Mouse (Mus musculus) natural killer cell, adult 2 months (primary cell): ENCODE results near the gene Sipa1l2.
A peak's percentile ranks its signal among the peaks of the same experiment; 100 is the strongest.

ENCODE experiments used
- DNase-seq, 2 experiments: peaks; one replicate each; pipeline ENCODE4 v3.0.0; 2022; ENCODE audit warnings: low spot score in 2 of 2

The Sipa1l2 gene

DNA sequence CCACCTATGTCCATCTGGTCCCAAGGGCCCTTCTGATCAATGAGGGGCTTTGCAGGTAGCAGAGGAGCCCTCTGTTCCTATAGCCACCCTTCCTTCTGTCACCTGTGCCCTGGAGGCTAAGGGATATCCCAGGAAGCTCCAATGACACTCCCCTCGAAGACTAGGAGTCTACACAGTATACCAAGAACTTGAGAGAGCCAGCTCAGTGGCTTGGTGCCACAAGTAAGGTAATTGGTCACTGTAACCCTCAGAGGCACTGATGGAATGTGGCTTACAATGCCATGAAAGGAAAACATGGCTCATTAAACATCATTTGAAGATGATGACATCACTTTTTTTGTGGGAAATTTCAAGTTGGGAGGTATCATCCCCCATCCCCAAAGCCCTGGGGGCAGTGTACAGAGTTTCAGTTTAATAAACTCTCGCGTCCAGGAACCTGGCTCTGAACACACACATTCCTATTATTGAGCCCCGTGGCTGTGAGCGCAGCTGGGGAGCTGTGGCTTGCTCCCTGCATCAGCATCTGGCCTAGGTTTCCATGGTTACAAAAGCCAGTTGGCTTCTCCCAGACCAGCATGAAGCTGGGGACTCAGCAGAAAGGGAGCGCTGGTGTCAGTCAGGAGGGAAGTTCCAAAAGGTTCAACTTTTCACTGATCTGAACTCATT, 104.3 kb downstream of the Sipa1l2 start:
- DNase-seq = no peak

DNA sequence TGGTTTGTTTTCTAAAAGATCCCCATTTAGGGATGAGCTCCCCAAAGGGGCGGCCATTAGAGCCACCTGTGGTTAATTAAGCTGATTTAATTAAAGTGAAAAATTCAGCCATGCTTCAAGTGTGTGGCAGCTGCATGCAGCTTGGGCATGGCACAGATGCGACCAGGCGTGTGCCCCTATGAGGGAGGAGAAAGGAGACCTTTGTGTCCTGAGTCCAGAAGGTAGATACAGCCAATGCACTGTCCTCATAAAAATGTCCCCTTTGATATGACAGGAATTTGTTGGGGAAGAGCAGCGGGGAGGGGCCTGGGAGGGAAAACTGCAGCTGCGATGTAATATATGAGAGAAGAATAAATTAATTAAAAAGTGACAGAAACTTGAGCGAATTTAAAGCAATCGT, 106.7 kb downstream of the Sipa1l2 start:
- DNase-seq = no peak

DNA sequence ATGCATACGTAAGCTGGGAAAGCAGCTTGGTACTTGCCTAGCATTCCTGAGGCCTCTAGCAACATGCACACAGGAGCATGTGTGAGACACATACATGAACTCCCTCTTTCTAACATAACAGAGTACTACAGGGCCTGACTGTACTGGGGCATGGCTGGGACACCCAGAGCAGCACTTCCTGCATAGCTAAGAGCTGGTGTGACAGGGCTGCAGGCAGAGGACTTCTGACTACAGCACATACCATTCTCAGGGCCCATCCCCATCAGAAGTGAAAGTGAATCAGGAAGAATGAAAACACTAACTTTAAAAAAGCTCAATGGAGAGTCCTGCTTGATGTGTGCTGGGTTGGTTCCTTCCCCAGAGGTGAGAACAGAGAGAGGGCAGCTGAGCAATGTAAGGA, 108.1 kb downstream of the Sipa1l2 start:
- DNase-seq = peak; percentile 38 to 40

DNA sequence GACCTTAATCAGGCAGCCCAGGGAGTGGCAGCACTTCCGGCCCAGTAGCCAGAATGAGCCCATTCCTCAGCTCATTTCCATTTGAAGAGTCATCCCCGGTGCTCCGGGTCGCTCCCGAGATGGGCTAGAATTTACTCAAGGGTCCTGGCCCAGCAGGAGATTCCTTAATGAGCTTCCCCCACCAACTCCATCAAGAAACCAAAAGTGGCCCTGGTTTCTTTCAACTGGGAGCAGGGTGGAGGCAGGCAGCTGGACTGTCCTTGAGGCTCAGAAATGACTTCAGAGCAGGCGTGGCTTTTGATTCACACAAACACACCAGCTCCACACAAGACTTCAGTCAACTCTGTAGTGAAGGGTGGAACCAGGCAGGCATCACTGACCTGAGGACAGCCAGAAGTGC, 109.0 kb downstream of the Sipa1l2 start:
- DNase-seq = no peak

DNA sequence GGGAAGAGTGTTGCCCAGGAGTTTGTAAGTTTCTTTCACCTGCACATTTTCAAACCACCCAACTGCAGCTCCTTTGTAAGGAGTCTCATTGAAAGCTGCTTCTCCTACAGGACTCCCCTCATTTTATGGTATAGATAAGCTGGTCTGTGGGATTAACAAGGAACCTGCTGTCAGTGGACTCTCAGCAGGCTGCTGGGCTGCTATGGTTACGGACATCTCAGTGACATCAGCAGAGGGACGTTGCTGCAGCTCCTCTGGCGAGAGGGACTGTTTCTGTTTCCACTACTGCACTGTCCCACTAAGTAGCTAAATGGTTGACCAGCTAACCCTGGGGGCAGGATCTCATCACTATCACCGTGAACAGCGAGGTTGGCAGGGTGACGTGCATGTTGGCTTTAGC, 120.6 kb downstream of the Sipa1l2 start:
- DNase-seq = no peak

DNA sequence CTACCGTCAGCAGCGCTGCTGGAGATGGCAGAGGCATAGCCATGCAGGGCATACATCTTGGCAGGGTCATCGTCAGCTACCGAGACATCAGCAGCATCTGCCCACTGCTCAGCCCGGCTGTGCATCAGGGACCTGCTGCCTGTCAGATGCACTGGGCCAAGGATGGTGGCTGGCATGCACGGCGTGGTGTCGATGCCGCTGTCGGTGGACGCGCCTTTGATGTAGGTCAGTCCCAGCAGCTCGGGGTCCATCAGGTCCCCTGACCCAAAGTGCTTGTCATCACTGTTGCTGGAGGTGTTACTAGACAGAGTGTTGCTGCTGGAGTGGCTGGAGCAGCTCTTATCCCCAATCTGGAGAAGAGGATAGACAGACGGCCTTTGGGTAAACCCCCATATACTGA, 122.1 kb downstream of the Sipa1l2 start:
- no peak for DNase-seq

DNA sequence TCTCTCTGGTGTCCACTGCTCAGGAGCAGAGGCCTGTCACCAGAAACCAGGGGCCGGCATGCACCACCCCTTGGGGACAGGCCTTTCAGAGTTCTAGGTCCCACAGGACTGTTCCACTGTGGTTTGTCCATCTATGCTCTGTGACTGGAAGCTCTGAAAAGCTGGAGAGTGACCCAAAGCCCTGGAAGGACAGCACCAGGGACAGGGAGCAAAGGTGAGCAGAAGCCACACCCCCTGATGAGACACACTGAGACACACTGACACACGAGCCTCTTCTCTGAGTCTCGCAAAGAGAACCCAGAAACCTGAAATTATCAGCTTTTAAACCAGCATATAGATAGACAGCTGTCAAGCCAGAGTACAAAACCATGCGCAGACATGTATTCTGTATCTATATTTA, 123.4 kb downstream of the Sipa1l2 start:
- no peak for DNase-seq

DNA sequence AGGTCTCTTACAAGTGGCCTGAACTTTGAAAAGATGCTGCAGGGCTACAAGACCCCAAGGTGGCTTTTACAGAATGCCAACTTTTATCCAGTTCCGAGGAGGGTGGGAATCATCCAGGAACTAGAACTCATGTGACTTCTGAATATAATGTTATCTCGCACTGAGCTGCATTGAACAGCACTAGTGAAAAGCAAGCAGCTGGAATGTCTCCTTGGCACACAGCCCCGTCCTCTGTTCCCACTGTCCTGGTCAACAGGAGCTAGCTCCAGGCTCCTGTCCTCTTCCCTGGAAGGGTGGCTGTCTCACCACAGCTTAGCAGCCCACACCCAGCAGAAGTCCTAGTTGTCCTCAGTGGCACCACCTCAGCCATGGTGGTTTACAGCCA, 124.4 kb downstream of the Sipa1l2 start:
- DNase-seq = no peak

DNA sequence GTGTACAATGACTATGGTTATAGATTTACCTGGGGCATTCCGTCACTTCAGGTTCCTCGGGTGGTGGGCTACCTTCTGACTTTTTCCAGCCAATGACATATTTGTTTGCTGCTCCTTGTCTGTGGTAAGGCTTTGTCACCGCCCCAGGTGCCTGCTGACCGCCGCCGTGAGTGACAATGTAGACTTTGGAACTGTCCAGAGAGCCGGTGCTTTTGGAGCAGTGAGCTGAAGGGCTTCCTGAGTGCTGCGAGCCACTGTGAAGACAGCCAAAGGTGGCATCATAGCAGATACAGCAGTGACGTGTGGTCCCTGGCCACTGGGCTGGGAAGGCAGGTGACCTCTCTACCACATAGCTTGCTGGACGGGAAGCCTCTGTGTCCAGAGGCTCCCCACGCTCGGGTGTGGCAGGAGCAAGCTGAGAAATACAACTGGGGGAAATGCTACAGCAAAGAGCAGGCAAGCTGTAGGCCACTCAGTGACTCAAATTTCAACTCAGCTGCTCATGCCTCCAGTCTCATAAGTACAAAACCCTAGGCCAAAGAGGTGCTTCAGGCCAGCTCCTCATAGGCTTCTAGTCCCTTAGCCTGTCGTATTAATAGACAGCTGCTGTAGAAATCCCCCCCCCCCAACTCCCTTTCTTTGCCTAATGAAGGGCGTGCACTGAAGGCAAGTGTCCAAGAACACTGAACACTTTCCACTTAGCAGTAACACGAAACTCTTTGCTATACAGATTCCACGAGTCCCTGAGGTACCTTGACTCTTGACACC, 125.0 kb downstream of the Sipa1l2 start:
- DNase-seq = no peak

DNA sequence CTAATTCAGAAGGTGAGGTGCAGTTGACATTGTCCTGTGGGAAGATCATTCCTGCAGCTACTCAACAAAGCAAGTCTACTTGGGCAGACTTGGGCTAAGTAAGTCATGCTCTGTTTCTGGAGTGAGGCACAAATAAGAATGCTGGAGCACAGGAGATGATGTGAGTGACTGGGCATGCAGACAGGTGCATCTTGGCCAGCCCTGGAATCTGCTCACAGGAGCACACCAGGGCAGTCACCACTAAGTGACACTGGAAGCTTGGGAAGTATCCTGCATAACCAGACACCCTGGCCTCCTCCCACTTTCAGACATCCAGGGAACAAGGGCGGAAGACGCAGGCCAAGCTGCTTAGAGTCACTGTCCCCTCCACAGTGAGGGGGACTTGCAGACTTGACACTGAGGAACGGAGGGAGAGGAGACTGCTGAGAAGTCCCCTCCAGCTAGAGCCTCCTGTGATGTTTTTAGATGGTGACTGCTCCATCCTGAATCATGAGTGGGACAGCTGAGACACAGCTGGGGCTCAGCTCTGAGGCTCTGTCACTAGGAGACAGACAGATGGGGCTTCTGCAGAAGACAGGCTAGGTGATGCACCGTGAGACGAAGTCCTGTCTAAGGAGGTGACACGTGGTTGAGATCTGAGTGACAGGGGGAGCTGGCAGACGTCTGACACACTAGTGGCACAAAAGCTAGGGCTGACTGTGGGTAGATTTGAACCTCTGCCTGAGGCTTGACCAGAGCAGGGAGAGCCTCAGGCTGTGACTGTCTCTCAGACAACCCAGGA, 134.1 kb downstream of the Sipa1l2 start:
- DNase-seq = no peak

DNA sequence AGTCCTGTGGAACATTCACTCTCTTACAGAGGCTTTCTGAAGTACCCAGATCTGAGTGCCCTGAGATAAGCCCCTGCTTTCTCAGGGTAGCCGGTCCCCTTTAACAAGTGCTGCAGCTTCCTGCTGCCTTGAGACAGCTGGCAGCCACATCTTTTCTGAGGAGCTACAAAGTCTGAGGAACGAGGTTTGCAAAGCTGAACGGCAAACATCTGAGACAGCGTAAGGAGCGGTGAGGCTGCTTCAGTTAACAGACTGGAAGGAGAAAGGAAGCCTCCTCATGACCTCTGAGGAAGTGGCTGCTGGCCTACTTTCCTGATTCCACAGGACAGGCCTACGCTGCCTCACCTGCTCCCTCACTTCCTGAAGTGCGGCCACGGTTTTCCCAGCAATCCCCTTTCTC, 135.5 kb downstream of the Sipa1l2 start:
- DNase-seq = no peak

DNA sequence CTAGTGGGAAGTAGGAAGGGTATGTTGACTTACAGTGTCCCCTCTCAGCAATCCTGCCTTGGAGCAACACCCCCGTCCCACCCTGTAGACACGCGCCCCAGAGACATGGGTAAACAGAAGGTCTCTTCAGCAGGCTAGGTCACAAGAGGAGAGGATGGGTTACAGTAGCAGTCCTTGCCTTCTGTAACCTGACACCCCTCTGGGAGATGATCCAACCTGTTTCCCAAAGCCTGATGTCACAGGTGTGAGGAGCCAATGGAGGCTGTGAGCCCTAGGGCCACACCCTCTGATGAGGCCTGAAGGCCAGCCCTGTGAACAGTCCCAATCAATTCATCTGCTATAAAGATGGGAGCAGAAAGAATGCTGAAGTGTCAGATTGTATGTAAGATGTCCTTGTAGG, 138.3 kb downstream of the Sipa1l2 start:
- DNase-seq = no peak

DNA sequence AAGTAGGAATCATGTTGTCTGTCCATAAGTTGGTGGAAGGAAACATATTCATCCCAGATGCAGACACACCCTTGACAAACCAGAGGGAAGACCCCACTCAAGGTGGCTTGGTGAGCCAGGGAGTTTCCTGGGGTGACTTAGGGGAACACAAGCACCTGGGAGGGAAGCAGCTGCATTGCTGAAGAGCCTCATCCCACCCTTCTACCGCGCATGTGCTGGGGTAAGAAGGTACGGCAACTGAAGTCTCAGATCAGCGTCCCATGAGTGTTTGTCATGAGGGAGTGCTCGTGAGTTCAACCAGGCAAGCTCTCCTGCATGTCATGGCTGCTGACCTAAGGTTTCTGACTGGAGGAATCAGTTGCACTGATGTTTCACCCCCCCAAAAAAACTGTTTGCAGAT, 138.8 kb downstream of the Sipa1l2 start:
- no peak for DNase-seq

DNA sequence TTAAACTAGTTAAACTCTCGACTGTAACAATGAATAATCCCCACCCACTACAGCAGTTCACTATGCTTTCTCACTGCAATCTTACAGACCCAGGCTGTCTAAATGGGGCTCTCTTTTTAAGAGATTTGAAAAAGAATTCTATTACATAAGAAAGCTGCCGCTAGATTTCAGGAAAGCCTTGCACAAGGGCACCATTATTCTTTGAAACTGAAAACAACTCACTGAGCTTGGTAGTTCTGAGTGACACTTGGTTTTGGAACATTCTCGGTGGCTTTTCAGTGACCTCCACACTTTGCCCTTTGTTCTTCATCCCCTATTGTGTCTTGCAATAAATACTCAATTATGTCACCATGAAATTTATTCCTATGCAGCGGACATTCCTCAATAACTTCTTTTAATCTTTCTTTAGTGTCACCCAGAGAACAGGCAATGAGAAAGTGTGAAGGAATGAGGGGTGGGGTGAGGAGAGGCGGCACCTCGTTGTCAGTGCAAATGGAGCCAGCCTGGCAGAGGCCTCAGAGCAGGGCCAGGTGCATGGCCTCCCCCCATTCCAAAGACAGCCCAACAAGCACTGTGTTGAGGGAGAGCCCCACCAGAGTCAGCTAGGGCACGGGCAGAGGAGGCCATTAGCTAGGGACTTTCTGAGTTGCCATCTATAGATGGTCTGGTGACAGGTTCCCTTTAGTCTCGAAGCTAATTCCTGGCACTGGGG, 140.5 kb downstream of the Sipa1l2 start:
- no peak for DNase-seq

DNA sequence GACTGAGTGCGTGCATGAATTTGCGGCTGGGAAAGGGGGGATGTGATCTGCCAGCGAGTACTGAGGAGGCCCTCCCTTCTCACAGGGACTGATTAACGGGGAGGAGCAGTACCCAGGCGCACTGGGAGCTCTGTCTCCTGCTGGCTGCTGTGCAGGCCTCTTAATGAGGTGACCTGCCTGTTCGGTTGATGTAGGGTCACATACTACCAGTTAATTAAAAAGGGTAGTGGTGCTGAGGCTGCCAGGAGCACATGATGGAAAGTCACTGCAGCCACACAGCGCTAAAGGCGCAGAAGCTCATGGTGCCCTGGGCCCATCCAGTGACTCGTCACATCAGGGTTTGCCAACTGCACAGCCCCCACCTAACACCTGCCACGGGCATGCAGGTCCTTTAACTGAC, 145.7 kb downstream of the Sipa1l2 start:
- DNase-seq = no peak

DNA sequence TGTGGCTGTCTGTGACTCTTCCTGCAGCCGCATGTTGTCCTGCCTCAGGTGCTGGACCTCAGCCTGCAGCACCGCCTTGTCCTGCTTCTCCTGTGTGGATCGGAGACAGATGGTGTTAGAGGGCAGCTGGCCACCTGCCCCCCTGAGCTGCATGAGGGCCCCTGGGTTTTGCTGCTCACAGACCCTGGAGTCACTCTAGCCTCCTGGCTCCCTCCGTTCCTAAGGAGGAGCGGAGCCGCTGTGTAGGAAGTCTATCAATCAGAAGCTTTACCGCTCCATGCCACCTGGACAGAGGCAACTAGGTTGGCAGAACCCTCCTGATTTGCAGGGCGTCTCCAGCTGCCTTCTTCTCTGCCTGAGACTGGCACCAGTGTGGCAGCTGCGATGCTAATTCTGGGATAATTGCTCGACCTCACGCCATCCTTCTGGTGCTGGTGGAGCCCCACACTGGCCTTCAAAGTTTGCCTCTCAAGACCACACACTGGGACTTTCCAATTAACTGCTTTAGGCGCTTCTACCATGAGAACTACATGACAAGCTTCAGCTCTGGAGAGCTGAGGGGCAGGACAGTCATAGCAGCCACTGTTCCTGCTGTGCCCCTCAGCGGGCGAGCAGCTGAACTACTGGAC, 150.3 kb downstream of the Sipa1l2 start:
- no peak for DNase-seq

DNA sequence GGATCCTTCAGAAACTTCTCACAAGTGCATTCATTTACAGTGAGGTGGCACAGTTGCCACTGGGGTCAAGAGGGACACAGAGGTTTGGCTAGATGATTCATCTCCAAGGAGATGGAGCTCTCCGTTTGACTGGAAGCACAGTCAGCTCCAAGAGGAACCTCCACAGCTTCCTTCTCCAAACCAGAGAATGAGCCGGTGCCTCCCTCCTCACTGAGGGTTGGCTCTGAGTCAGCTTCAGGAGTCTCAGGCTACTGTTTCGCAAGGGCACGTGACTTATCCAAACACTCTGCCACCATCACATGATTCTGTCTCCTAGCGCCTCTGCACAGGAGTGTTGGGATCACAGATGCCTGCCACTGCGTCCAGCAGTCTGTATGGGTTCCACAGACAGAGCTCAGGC, 153.5 kb downstream of the Sipa1l2 start:
- DNase-seq = no peak

DNA sequence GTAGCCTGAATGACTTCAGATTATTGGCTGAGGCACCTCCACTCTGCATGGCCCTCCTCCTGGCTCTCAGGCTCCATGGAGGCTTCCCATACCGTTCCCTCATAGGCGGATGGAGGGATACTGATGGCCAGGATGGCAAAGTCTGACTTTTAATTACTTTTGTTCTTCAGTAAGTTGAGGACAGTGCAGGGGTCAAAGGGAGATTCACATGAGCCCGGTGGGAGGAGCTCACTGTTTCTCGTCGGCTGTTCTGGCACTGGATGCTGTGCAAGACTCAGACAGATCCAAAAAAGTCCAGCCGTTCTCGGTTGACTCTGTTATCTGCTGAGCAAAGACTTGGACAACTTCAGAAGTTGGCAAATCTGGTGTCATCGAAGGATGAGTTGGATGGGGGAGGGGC, 155.0 kb downstream of the Sipa1l2 start:
- no peak for DNase-seq

DNA sequence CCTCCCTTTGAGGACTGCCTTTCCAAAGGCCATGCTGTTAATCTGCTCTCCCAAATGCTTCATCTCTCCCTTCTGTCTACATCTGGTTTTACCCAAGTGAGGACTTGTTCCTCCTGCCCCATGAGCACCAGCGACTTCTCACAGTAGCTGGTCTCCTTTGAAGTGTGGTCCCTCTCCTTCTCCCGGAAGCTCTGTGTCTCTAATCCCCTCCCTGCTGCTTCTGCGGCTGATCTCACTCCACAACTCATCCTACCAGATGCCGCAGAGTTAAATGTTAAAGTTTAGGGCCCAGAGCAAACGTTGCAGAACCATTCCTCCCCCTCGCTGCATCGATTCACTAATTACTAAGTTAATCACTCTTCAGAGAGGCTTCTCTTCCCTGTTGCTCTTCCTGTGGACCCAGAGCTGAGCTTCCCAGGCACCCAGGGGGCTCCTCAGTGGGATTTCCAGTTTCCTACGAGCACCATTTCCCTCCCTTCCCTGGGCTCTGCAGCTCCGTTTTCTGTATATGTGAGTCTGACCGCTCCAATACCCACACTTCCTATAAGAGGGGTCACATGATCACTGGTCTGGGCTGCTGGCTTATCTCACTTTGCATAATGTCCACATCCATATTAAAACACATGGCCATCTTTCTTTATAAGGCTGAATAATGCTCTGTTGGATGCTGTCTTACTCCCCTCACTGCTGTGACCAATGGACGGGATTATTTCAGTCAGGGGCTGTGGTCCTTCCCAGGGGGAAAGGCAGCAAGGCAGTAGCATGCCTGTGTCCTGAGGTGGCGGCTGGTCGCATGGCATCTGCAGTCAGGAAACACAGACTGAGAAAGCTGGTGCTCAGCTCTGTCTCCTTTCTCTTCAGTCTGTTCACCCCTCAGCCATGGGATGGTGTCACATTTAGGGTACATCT, 156.4 kb downstream of the Sipa1l2 start:
- no peak for DNase-seq

DNA sequence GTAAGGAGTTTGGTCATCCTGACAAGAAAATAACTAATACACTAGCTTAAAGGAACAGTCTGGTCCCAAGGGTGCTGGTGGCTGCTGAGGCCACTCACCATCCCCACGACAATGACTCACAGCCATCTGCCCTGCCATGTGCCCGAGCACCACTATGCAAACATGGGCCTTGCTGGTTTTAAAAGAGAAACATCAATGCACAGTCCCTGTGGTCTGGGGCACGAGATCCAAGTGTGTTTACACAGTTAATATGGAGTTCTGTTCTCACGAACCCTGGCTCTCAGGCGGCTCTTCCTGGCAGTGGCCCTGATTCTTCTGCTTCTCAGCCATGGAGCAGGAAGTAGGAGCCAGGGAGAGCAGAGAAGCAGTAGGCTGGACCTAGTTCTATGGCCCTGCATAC, 159.0 kb downstream of the Sipa1l2 start:
- no peak for DNase-seq

DNA sequence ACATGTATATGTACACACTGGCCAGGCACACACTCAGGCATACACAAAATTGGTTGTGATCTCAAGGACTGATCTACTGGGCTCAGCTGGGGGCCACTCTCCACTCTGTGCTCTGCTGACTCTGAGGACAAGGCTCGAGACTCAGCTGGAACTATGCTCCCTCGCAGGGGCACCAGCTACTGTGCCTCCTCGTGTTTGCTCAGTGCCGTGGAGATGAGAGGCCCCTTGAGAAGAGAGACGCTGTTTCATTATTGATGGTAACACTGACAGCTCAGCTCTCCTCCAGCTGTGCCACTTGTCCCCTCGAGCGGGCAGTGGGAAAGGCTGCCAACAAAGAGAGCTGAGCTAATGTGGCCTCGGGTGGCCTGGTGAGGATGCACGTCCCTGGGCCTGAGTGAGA, 161.9 kb downstream of the Sipa1l2 start:
- no peak for DNase-seq
